Mouse (Mus musculus): ENCODE results near the gene Socs1.

Gene Socs1

DNA sequence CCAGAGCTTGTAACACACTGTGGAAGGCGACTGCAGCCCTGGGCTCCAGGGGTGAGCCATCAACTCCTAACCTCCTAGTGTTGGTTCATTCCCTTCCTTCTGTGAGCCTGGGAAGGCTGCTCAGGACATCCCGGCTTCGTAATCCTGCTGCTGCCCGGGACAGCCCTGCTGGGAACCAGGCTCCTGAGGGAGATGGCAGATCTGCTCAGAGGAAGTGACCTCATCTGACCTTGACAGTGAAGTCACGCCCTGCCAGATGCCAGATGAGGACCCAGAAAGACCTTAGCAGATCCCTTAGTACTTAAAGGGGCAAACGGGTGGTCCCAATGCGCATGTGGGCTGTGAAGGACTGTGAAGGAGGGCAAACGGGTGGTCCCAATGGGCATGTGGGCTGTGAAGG lies 24.2 kb downstream of the Socs1 start:
- DNase-seq = no peak

DNA sequence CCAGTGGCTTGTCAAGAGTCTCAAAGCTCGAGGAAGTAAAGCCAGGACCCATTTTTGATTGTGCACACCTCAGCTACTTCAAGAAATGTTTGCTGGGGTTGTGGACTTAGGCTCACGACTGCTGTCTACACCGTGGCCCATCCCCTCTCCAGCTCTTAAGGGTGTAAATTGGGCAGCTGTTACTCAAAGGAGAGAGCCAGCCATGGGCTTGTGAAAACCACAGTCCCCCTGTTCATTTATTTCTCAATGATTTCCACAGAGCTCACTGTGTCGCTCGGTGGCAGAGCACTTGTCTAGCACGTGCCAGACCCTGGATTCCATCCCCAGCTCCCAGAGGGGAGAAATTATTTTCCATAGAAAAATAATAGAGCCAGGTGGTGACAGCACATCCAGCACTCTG lies 29.2 kb downstream of the Socs1 start:
- no peak for DNase-seq

- DNase-seq = no peak
Measured at GRCm38 (mm10) chr16:10754521-10755296, 30.6 kb downstream of the Socs1 start.

- no peak for DNase-seq
Measured at GRCm38 (mm10) chr16:10749824-10750223, 35.5 kb downstream of the Socs1 start.

DNA sequence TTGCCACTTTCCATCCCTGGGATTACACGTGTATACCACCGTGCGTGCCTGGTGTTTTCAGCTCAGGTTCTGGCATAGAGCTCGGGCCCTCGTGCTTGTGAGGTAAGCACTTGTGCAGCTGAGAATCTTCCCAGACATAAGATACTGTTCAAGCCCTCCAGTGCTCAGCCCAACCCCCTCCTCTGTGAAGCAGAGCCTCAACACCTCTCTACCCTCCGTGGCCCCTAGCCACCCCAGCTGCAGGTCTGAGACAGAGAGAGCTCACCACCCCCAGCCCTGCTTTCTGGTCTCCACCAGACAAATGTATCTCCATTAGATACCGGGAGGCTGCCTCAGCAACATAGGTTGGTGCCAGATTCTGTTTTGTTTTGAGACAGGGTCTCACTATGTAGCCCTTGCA lies 36.1 kb downstream of the Socs1 start:
- DNase-seq = no peak

DNA sequence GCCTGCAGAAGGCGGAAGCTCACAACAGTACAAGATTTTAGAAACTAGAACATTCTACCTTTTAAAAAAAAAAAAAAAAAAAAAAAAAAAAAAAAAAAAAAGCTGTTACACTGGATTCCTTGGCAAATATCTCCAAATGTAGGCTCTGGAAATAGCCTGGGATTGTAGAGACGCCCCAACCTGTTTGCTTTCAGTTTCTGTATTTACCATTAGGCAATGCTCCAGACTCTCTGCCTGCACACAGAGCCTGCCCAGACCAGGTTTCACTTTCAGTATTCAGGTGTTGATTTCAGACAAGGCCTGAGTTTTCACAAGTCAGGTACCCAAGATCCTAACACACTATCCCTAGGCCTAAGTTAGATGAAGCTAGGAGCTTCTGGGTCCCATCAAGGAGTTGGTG lies 44.3 kb downstream of the Socs1 start:
- DNase-seq = peak; percentile 48

GRCm38 (mm10) chr16:10739854-10740398 lies 45.4 kb downstream of the Socs1 start:
- peak; percentile 31 for DNase-seq

DNA sequence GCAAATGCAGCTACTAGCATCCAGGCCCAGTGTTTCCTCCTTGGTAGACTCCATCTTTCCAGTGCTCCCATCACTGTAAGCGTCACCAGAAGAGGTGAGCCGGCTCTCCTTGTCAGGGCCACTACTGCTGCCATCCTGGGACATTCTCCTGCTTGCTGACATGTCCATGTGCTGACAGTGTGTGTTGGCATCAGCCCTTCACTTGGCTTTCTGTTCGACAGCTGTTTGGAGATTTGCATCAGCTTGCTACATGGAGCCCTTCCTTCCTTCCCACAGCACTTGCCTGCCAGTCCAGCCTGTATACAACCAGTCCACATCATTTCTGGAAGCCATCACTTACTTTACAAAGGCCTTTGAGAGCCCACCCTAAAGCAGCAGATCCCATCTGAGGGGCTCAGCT lies 46.5 kb downstream of the Socs1 start:
- DNase-seq = no peak

DNA sequence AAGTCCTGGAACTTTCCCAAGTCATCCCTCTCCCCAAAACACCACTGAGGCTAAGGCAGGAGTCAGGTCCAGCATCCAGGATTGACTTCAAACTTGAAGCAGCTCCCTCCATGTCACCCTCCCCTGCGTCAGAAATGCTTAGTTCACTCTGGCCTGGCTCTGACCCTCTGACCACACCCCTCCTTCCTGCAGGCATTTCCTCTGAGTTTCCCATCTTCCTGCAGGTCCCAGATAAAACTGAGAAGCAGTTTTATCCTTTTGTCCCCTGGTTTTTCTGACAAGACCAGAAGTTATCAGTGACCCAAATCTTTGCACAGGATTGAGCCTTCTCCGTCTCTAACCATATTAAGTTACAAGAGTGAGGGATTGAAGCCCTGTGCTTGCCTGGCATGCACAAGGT lies 47.8 kb downstream of the Socs1 start:
- DNase-seq = peak; percentile 66

DNA sequence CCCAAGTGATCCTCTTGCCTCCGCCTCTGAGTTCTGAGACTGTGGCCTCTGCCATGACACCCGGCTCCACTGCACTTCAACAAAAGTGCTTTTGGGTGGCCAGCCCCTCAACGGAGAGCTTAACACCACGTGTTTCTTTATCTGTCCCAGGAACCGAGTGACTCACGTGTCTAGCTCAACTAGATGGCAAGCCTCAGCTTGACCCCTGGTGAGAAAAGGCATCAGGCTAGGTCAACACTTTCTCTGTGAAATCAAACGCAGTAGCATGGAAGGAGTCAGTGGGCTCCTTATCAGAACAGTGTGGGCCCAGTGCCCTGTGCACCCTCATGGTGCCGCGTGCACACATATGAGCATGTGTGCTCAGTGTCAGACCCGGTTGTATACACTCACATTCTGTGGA lies 49.0 kb downstream of the Socs1 start:
- no peak for DNase-seq

DNA sequence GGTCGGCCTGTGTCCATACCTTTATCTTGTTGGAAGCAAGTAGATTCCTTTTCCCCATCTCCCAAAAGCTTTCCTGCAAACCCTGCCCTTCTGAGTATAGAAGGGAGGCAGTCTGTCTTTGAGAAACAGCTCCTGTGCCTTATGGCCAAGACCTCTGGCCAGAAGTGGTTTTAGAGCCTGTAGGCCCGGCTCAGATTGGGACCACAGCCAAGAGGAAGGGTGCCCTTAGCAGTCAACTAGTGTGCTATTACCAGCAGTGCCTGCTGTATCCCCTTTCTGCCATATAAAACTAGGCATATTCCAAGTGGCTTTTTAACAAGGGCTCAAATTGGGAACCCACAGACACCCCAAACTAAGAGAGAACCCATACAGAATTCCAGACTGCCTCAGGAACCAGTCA lies 49.6 kb downstream of the Socs1 start:
- DNase-seq = peak; percentile 51

- DNase-seq = no peak
Measured at GRCm38 (mm10) chr16:10732421-10732820, 52.9 kb downstream of the Socs1 start.
